Mouse (Mus musculus): ENCODE measurements at regions not wholly inside any gene's neighbourhood (a gene's known extent, or its start where the extent isn't known, plus 50 kb on each side); places are given as distances from the start of the nearest gene placed in this dataset.
"Not testable (repeated sequence)": the region's sequence is repeated elsewhere in the genome, so short reads cannot be mapped to it uniquely, and the experiment has no call there.

- not testable (repeated sequence) for DNase-seq (ENCODE audit: low spot score); H3K27me3 ChIP-seq (ENCODE audit: control insufficient read depth, insufficient read depth, low read length); H3K9me3 ChIP-seq (replicated peaks; ENCODE audit: control insufficient read depth, low read length); H3K4me2 ChIP-seq (ENCODE audit: low read depth, low read length); H3K4me3 ChIP-seq (ENCODE audit: low read depth, low read length); ATAC-seq (replicated peaks; ENCODE audit: insufficient number of reproducible peaks, low FRiP score, low TSS enrichment, low read depth); H3K9ac ChIP-seq (replicated peaks; ENCODE audit: low read length); H3K4me1 ChIP-seq (ENCODE audit: control insufficient read depth, insufficient read depth, low read length); H3K36me3 ChIP-seq (replicated peaks; ENCODE audit: control insufficient read depth, insufficient read depth, low read depth, low read length); H3K27ac ChIP-seq (replicated peaks; ENCODE audit: low read depth, low read length)
- 82% methylated on average over 6 of the region's 6 CpGs for WGBS
These were observed 194.2 kb upstream of the Spin1 start for GRCm38 (mm10) chr13:50906431-50906830.

GRCm38 (mm10) chr13:50906910-50907309, 193.8 kb upstream of the Spin1 start:
- H3K9ac ChIP-seq (replicated peaks; ENCODE audit: low read length) = no peak overlapping the region
- no peak for DNase-seq (ENCODE audit: low spot score)
- H3K36me3 ChIP-seq (replicated peaks; ENCODE audit: control insufficient read depth, insufficient read depth, low read depth, low read length) = no peaks in the 10 kb centered on the region
- H3K27me3 ChIP-seq (ENCODE audit: control insufficient read depth, insufficient read depth, low read length) = no peaks in the 10 kb centered on the region
- 87% methylated on average over 1 of the region's 1 CpGs for WGBS
- H3K4me1 ChIP-seq (ENCODE audit: control insufficient read depth, insufficient read depth, low read length) = no peaks in the 10 kb centered on the region
- H3K4me3 ChIP-seq (ENCODE audit: low read depth, low read length) = no peak overlapping the region
- no peak for ATAC-seq (replicated peaks; ENCODE audit: insufficient number of reproducible peaks, low FRiP score, low TSS enrichment, low read depth)
- no peak overlapping the region for H3K27ac ChIP-seq (replicated peaks; ENCODE audit: low read depth, low read length)
- no peaks in the 10 kb centered on the region for H3K9me3 ChIP-seq (replicated peaks; ENCODE audit: control insufficient read depth, low read length)
- no peak overlapping the region for H3K4me2 ChIP-seq (ENCODE audit: low read depth, low read length)

- not testable (repeated sequence) for DNase-seq (ENCODE audit: low spot score); H3K4me1 ChIP-seq (ENCODE audit: control insufficient read depth, insufficient read depth, low read length); ATAC-seq (replicated peaks; ENCODE audit: insufficient number of reproducible peaks, low FRiP score, low TSS enrichment, low read depth); H3K9ac ChIP-seq (replicated peaks; ENCODE audit: low read length); H3K27me3 ChIP-seq (ENCODE audit: control insufficient read depth, insufficient read depth, low read length); H3K4me2 ChIP-seq (ENCODE audit: low read depth, low read length); H3K4me3 ChIP-seq (ENCODE audit: low read depth, low read length); H3K9me3 ChIP-seq (replicated peaks; ENCODE audit: control insufficient read depth, low read length); H3K27ac ChIP-seq (replicated peaks; ENCODE audit: low read depth, low read length); H3K36me3 ChIP-seq (replicated peaks; ENCODE audit: control insufficient read depth, insufficient read depth, low read depth, low read length)
- WGBS = 56% methylated on average over 2 of the region's 2 CpGs
These were observed 187.9 kb upstream of the Spin1 start for GRCm38 (mm10) chr13:50912776-50913175.

GRCm38 (mm10) chr13:50934017-50934416, 166.7 kb upstream of the Spin1 start:
- H3K4me2 ChIP-seq (ENCODE audit: low read depth, low read length); H3K9me3 ChIP-seq (replicated peaks; ENCODE audit: control insufficient read depth, low read length); ATAC-seq (replicated peaks; ENCODE audit: insufficient number of reproducible peaks, low FRiP score, low TSS enrichment, low read depth); H3K36me3 ChIP-seq (replicated peaks; ENCODE audit: control insufficient read depth, insufficient read depth, low read depth, low read length); H3K4me1 ChIP-seq (ENCODE audit: control insufficient read depth, insufficient read depth, low read length); H3K27ac ChIP-seq (replicated peaks; ENCODE audit: low read depth, low read length); DNase-seq (ENCODE audit: low spot score); H3K4me3 ChIP-seq (ENCODE audit: low read depth, low read length); H3K9ac ChIP-seq (replicated peaks; ENCODE audit: low read length); H3K27me3 ChIP-seq (ENCODE audit: control insufficient read depth, insufficient read depth, low read length): not testable (repeated sequence)
- WGBS = 80% methylated on average over 3 of the region's 3 CpGs

GRCm38 (mm10) chr13:50942561-50942960, 158.1 kb upstream of the Spin1 start:
- no peaks in the 10 kb centered on the region for H3K27me3 ChIP-seq (ENCODE audit: control insufficient read depth, insufficient read depth, low read length)
- no peaks in the 10 kb centered on the region for H3K9me3 ChIP-seq (replicated peaks; ENCODE audit: control insufficient read depth, low read length)
- no peaks in the 10 kb centered on the region for H3K36me3 ChIP-seq (replicated peaks; ENCODE audit: control insufficient read depth, insufficient read depth, low read depth, low read length)
- H3K4me2 ChIP-seq (ENCODE audit: low read depth, low read length) = no peak overlapping the region
- 77% methylated on average over 3 of the region's 3 CpGs for WGBS
- H3K9ac ChIP-seq (replicated peaks; ENCODE audit: low read length) = no peak overlapping the region
- no peak overlapping the region for H3K4me3 ChIP-seq (ENCODE audit: low read depth, low read length)
- ATAC-seq (replicated peaks; ENCODE audit: insufficient number of reproducible peaks, low FRiP score, low TSS enrichment, low read depth) (no peak), DNase-seq (ENCODE audit: low spot score) (no peak)
- H3K27ac ChIP-seq (replicated peaks; ENCODE audit: low read depth, low read length) = no peak overlapping the region
- H3K4me1 ChIP-seq (ENCODE audit: control insufficient read depth, insufficient read depth, low read length) = no peaks in the 10 kb centered on the region

GRCm38 (mm10) chr13:50949545-50950226, 151.0 kb upstream of the Spin1 start:
- no peak overlapping the region for H3K27ac ChIP-seq (replicated peaks; ENCODE audit: low read depth, low read length)
- H3K9me3 ChIP-seq (replicated peaks; ENCODE audit: control insufficient read depth, low read length) = no peaks in the 10 kb centered on the region
- no peaks in the 10 kb centered on the region for H3K27me3 ChIP-seq (ENCODE audit: control insufficient read depth, insufficient read depth, low read length)
- WGBS = 45% methylated on average over 6 of the region's 6 CpGs
- H3K9ac ChIP-seq (replicated peaks; ENCODE audit: low read length) = no peak overlapping the region
- no peak overlapping the region for H3K4me3 ChIP-seq (ENCODE audit: low read depth, low read length)
- no peaks in the 10 kb centered on the region for H3K36me3 ChIP-seq (replicated peaks; ENCODE audit: control insufficient read depth, insufficient read depth, low read depth, low read length)
- no peaks in the 10 kb centered on the region for H3K4me1 ChIP-seq (ENCODE audit: control insufficient read depth, insufficient read depth, low read length)
- no peak overlapping the region for H3K4me2 ChIP-seq (ENCODE audit: low read depth, low read length)
- DNase-seq (ENCODE audit: low spot score) (peak; percentile 88), ATAC-seq (replicated peaks; ENCODE audit: insufficient number of reproducible peaks, low FRiP score, low TSS enrichment, low read depth) (no peak)

- no peak overlapping the region for H3K9ac ChIP-seq (replicated peaks; ENCODE audit: low read length)
- H3K4me3 ChIP-seq (ENCODE audit: low read depth, low read length) = no peak overlapping the region
- no peak overlapping the region for H3K27ac ChIP-seq (replicated peaks; ENCODE audit: low read depth, low read length)
- no peak overlapping the region for H3K4me2 ChIP-seq (ENCODE audit: low read depth, low read length)
- 88% methylated on average over 6 of the region's 6 CpGs for whole genome bisulfite sequencing
- H3K9me3 ChIP-seq (replicated peaks; ENCODE audit: control insufficient read depth, low read length) = no peaks in the 10 kb centered on the region
- H3K4me1 ChIP-seq (ENCODE audit: control insufficient read depth, insufficient read depth, low read length) = no peaks in the 10 kb centered on the region
- H3K27me3 ChIP-seq (ENCODE audit: control insufficient read depth, insufficient read depth, low read length) = no peaks in the 10 kb centered on the region
- ATAC-seq (replicated peaks; ENCODE audit: insufficient number of reproducible peaks, low FRiP score, low TSS enrichment, low read depth) = no peak
- H3K36me3 ChIP-seq (replicated peaks; ENCODE audit: control insufficient read depth, insufficient read depth, low read depth, low read length) = no peaks in the 10 kb centered on the region
- DNase-seq (ENCODE audit: low spot score) = no peak
These were observed 146.0 kb upstream of the Spin1 start for GRCm38 (mm10) chr13:50954671-50955070.

- ATAC-seq (replicated peaks; ENCODE audit: insufficient number of reproducible peaks, low FRiP score, low TSS enrichment, low read depth) = no peak
- WGBS = 60% methylated on average over 20 of the region's 20 CpGs
- H3K4me3 ChIP-seq (ENCODE audit: low read depth, low read length) = no peak overlapping the region
- no peaks in the 10 kb centered on the region for H3K27me3 ChIP-seq (ENCODE audit: control insufficient read depth, insufficient read depth, low read length)
- H3K4me1 ChIP-seq (ENCODE audit: control insufficient read depth, insufficient read depth, low read length) = no peaks in the 10 kb centered on the region
- no peaks in the 10 kb centered on the region for H3K36me3 ChIP-seq (replicated peaks; ENCODE audit: control insufficient read depth, insufficient read depth, low read depth, low read length)
- H3K4me2 ChIP-seq (ENCODE audit: low read depth, low read length) = no peak overlapping the region
- no peak for DNase-seq (ENCODE audit: low spot score)
- H3K27ac ChIP-seq (replicated peaks; ENCODE audit: low read depth, low read length) = no peak overlapping the region
- H3K9me3 ChIP-seq (replicated peaks; ENCODE audit: control insufficient read depth, low read length) = no peaks in the 10 kb centered on the region
- no peak overlapping the region for H3K9ac ChIP-seq (replicated peaks; ENCODE audit: low read length)
These were observed 142.4 kb upstream of the Spin1 start for GRCm38 (mm10) chr13:50958051-50958883.
